Mouse (Mus musculus) forebrain, postnatal 0 days (tissue): ENCODE results near the gene Actr3. TPM values are rescaled to one million over a fixed set of nuclear protein-coding genes. Genes with fewer than 3 reads are reported as not detected.

Experiments used
- ATAC-seq: fragments of 200-750 bp; cut with Nextera tagmentation; 2 replicates; pipeline ENCODE4 v1.8.0; 2017; ENCODE audit warnings: mild to moderate bottlenecking, moderate library complexity
- DNase-seq: peaks from one replicate; pipeline ENCODE4 v3.0.0-alpha.2; 2015
- H3K27ac ChIP-seq: fragments of 300-500 bp; sonication (generic); 2 replicates; pipeline ENCODE4 v1.5.1; 2014; ENCODE audit warnings: low read depth, mild to moderate bottlenecking, antibody characterized with exemption, low read length, moderate library complexity, mixed read lengths
- H3K27me3 ChIP-seq: fragments of 300-500 bp; sonication (generic); 2 replicates; pipeline ENCODE4 v1.6.1; 2014; ENCODE audit warnings: mild to moderate bottlenecking, low read length, mixed read lengths; ENCODE audit not compliant: insufficient read depth
- H3K36me3 ChIP-seq: fragments of 300-500 bp; sonication (generic); 2 replicates; pipeline ENCODE4 v1.6.1; 2014; ENCODE audit warnings: mild to moderate bottlenecking, moderate library complexity; ENCODE audit not compliant: insufficient read depth
- H3K4me1 ChIP-seq: fragments of 300-500 bp; sonication (generic); 2 replicates; pipeline ENCODE4 v1.6.1; 2014; ENCODE audit warnings: antibody characterized with exemption; ENCODE audit not compliant: insufficient read depth
- H3K4me2 ChIP-seq: fragments of 300-500 bp; sonication (generic); 2 replicates; pipeline ENCODE4 v1.6.1; 2014; ENCODE audit warnings: low read depth, mild to moderate bottlenecking, moderate library complexity
- H3K4me3 ChIP-seq: fragments of 300-500 bp; sonication (generic); 2 replicates; pipeline ENCODE4 v1.5.1; 2014; ENCODE audit warnings: low read depth, low read length, mixed read lengths
- H3K9ac ChIP-seq: fragments of 300-500 bp; sonication (generic); 2 replicates; pipeline ENCODE4 v1.6.1; 2014; ENCODE audit warnings: mild to moderate bottlenecking
- H3K9me3 ChIP-seq: fragments of 300-500 bp; sonication (generic); 2 replicates; pipeline ENCODE4 v1.6.1; 2016; ENCODE audit warnings: low read length
- CTCF ChIP-seq: sonication (generic); IDR thresholded peaks from 2 replicates; pipeline ENCODE4 v1.5.1; 2016; ENCODE audit warnings: antibody characterized with exemption, control low read depth, low read depth
- WGBS: fragments of 180-500 bp; shearing (Covaris S2); extraction: QIAGEN DNeasy Blood & Tissue Kit; methylation state at CpG from one replicate; pipeline ENCODE4 v1.1.7; 2014; 5-methylcytosine and 5-hydroxymethylcytosine counted together
- polyA plus RNA-seq: library from polyadenylated mRNA; unstranded; fragments of >200 nt; fragmentation: Nextera tagmentation; extraction: Ambion mirVana; gene quantifications from 2 replicates; pipeline ENCODE4 v1.2.1, GENCODE M21; 2015
- total RNA-seq: library from RNA; depleted of rRNA; stranded (reverse); fragments of >200 nt; gene quantifications from 2 replicates; pipeline ENCODE4 v1.2.3, GENCODE M21; 2014; rRNA removed

The Actr3 gene
- total and polyA plus RNA-seq, 2 experiments from 2014 or later, result 216 to 316 TPM

DNA sequence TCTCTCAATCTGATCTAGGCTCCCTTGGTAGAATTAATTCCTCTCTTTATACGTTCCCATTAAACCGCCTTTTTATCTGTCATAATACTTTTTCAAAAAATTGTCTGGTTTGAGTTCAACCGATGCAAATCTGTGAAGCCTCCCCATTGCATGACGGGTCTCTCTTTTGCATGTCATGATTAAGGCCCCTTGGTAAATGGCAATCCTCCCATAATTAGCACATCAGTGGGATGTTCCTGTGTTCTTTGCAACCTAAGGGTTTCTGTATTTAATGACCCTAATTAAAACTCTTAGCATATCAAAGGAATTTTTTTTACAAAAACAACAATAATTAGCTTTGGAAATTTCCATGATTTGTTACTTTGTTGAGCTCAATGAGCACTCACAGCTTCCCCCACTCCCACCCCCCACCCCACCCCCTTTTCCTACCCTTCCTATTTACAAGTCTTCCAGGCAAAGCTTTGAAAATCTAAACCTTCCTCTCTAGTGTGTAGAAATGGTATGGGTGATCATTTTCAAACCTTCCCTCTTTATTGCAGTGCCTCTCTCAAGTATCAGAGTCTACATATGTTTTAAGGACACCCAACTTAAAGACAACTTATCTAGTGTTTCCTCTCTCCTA, 84.0 kb downstream of the Actr3 start:
- DNase-seq, result peak; percentile 17
- Histone ChIP-seq H3K36me3 (no peaks in the 10 kb centered on the region), H3K9me3 (no peaks in the 10 kb centered on the region), H3K4me1 (no peaks in the 10 kb centered on the region), H3K27me3 (no peaks in the 10 kb centered on the region), H3K4me2 (no peak overlapping the region), H3K4me3 (no peak overlapping the region), H3K9ac (no peak overlapping the region), H3K27ac (no peak overlapping the region)
- no peak for TF ChIP-seq CTCF
- ATAC-seq, result peak; percentile 89
- WGBS, result 25% methylated on average over 4 of the region's 4 CpGs

GRCm38 (mm10) chr1:125350843-125351242, 84.7 kb downstream of the Actr3 start:
- Histone ChIP-seq H3K4me1 (no peaks in the 10 kb centered on the region), H3K27me3 (no peaks in the 10 kb centered on the region), H3K36me3 (no peaks in the 10 kb centered on the region), H3K27ac (no peak overlapping the region), H3K4me3 (no peak overlapping the region), H3K9ac (no peak overlapping the region), H3K9me3 (no peaks in the 10 kb centered on the region), H3K4me2 (no peak overlapping the region)
- no peak for TF ChIP-seq CTCF
- no peak for ATAC-seq
- DNase-seq, result no peak
- WGBS, result 74% methylated on average over 5 of the region's 5 CpGs

- H3K4me2 ChIP-seq, result no peak overlapping the region
- H3K27ac ChIP-seq, result no peak overlapping the region
- ATAC-seq (no peak), DNase-seq (no peak)
- no peaks in the 10 kb centered on the region for H3K9me3 ChIP-seq
- H3K4me3 ChIP-seq, result no peak overlapping the region
- no peak overlapping the region for H3K9ac ChIP-seq
- no peak for TF ChIP-seq CTCF
- H3K4me1 ChIP-seq, result no peaks in the 10 kb centered on the region
- WGBS, result 93% methylated on average over 9 of the region's 9 CpGs
- H3K27me3 ChIP-seq, result no peaks in the 10 kb centered on the region
- no peaks in the 10 kb centered on the region for H3K36me3 ChIP-seq
Observed at GRCm38 (mm10) chr1:125345854-125346253, 89.7 kb downstream of the Actr3 start.

GRCm38 (mm10) chr1:125345448-125345847, 90.1 kb downstream of the Actr3 start:
- no peak overlapping the region for H3K9ac ChIP-seq
- TF ChIP-seq CTCF, result no peak
- H3K9me3 ChIP-seq, result no peaks in the 10 kb centered on the region
- H3K4me3 ChIP-seq, result no peak overlapping the region
- ATAC-seq, result no peak
- H3K27me3 ChIP-seq, result no peaks in the 10 kb centered on the region
- no peak overlapping the region for H3K4me2 ChIP-seq
- no peaks in the 10 kb centered on the region for H3K36me3 ChIP-seq
- no peaks in the 10 kb centered on the region for H3K4me1 ChIP-seq
- DNase-seq, result no peak
- H3K27ac ChIP-seq, result no peak overlapping the region
- WGBS, result 93% methylated on average over 6 of the region's 6 CpGs

- no peak for DNase-seq
Observed at GRCm38 (mm10) chr1:125343105-125343504, 92.4 kb downstream of the Actr3 start.

More at GRCm38 (mm10) chr1:125343105-125343504, 92.4 kb downstream of the Actr3 start:
- no peaks in the 10 kb centered on the region for H3K36me3 ChIP-seq
- TF ChIP-seq CTCF, result no peak
- 84% methylated on average over 2 of the region's 2 CpGs for WGBS
- no peak overlapping the region for H3K27ac ChIP-seq
- H3K4me2 ChIP-seq, result no peak overlapping the region
- no peaks in the 10 kb centered on the region for H3K9me3 ChIP-seq
- H3K4me1 ChIP-seq, result no peaks in the 10 kb centered on the region
- H3K27me3 ChIP-seq, result no peaks in the 10 kb centered on the region
- no peak overlapping the region for H3K9ac ChIP-seq
- H3K4me3 ChIP-seq, result no peak overlapping the region
- no peak for ATAC-seq

Other genes with a start within 250 kb of the Actr3 start
- gene Slc35f5, start 124.9 kb upstream of the Actr3 start, total RNA-seq, result 21.3 and 28.1 TPM in 2 replicates
- 31.4 and 34.9 TPM in 2 replicates for gene Slc35f5, start 124.9 kb upstream of the Actr3 start, polyA plus RNA-seq
- gene Gpr39, start 241.3 kb upstream of the Actr3 start, total RNA-seq, result 0.15 and 0.38 TPM in 2 replicates
- gene Gpr39, start 241.3 kb upstream of the Actr3 start, polyA plus RNA-seq, result not detected in 2 replicates